Mouse (Mus musculus) lung, embryonic 14.5 days (tissue): ENCODE data around the gene Prkce. TPM values are rescaled to one million over a fixed set of nuclear protein-coding genes. Genes with fewer than 3 reads are reported as not detected.
A peak's percentile ranks its signal among the peaks of the same experiment; 100 is the strongest.

Experiments
- ATAC-seq: fragments of 200-750 bp; cut with Nextera tagmentation; 2 replicates; pipeline ENCODE4 v1.8.0; 2017; ENCODE audit warnings: mild to moderate bottlenecking, moderate TSS enrichment, moderate library complexity; ENCODE audit not compliant: insufficient read depth
- DNase-seq: peaks from one replicate; pipeline ENCODE4 v3.0.0-alpha.2; 2015
- H3K27ac ChIP-seq: fragments of 300-500 bp; sonication (generic); 2 replicates; pipeline ENCODE4 v1.5.1; 2014; ENCODE audit warnings: low read depth, mild to moderate bottlenecking, moderate library complexity
- H3K27me3 ChIP-seq: fragments of 300-500 bp; sonication (generic); 2 replicates; pipeline ENCODE4 v1.6.1; 2014; ENCODE audit warnings: low read length, control low read depth; ENCODE audit not compliant: insufficient read depth
- H3K36me3 ChIP-seq: fragments of 300-500 bp; sonication (generic); 2 replicates; pipeline ENCODE4 v1.6.1; 2014; ENCODE audit warnings: control low read depth; ENCODE audit not compliant: insufficient read depth
- H3K4me1 ChIP-seq: fragments of 300-500 bp; sonication (generic); 2 replicates; pipeline ENCODE4 v1.6.1; 2014; ENCODE audit warnings: antibody characterized with exemption, control low read depth; ENCODE audit not compliant: insufficient read depth
- H3K4me2 ChIP-seq: fragments of 300-500 bp; sonication (generic); 2 replicates; pipeline ENCODE4 v1.6.1; 2014; ENCODE audit warnings: mild to moderate bottlenecking
- H3K4me3 ChIP-seq: fragments of 300-500 bp; sonication (generic); 2 replicates; pipeline ENCODE4 v1.5.1; 2014; ENCODE audit warnings: low read depth, low read length
- H3K9ac ChIP-seq: fragments of 300-500 bp; sonication (generic); 2 replicates; pipeline ENCODE4 v1.6.1; 2014
- H3K9me3 ChIP-seq: fragments of 300-500 bp; sonication (generic); 2 replicates; pipeline ENCODE4 v1.6.1; 2016; ENCODE audit warnings: low read depth, low read length, control low read depth
- CTCF ChIP-seq: IDR thresholded peaks from 2 replicates; pipeline ENCODE4 v1.5.1; 2016; ENCODE audit warnings: antibody characterized with exemption, low read depth
- WGBS: fragments of 180-500 bp; shearing (Covaris S2); extraction: QIAGEN DNeasy Blood & Tissue Kit; methylation state at CpG from one replicate; pipeline ENCODE4 v1.1.7; 2014; 5-methylcytosine and 5-hydroxymethylcytosine counted together
- polyA plus RNA-seq: library from polyadenylated mRNA; unstranded; fragments of >200 nt; fragmentation: Nextera tagmentation; extraction: Ambion mirVana; gene quantifications from 2 replicates; pipeline ENCODE4 v1.2.1, GENCODE M21; 2014

The Prkce gene
- polyA plus RNA-seq, 1 experiment from 2014 or later, result 10.1 TPM

- Histone ChIP-seq H3K4me2 (peak overlapping the region; percentile 16), H3K4me1 (peaks cover 27% of the 10 kb centered on the region), H3K27me3 (no peaks in the 10 kb centered on the region), H3K27ac (peak overlapping the region; percentile 87), H3K4me3 (no peak overlapping the region), H3K36me3 (no peaks in the 10 kb centered on the region), H3K9me3 (no peaks in the 10 kb centered on the region), H3K9ac (no peak overlapping the region)
- DNase-seq, result peak; percentile 79
- peak; percentile 39 for ATAC-seq
- TF ChIP-seq CTCF, result no peak
- WGBS, result 27% methylated on average over 4 of the region's 4 CpGs
Observed at GRCm38 (mm10) chr17:86351282-86351681, 183.7 kb downstream of the Prkce start.

- no peaks in the 10 kb centered on the region for H3K9me3 ChIP-seq
- DNase-seq (no peak), ATAC-seq (no peak)
- H3K27ac ChIP-seq, result peak overlapping the region; percentile 87; the same call in 1 of the 2 replicates
- no peak for TF ChIP-seq CTCF
- no peaks in the 10 kb centered on the region for H3K36me3 ChIP-seq
- no peak overlapping the region for H3K4me3 ChIP-seq
- no peak overlapping the region for H3K4me2 ChIP-seq
- H3K9ac ChIP-seq, result no peak overlapping the region
- peaks cover 31% of the 10 kb centered on the region for H3K4me1 ChIP-seq
- 81% methylated on average over 12 of the region's 12 CpGs for WGBS
- H3K27me3 ChIP-seq, result no peaks in the 10 kb centered on the region
Observed at GRCm38 (mm10) chr17:86352247-86353037, 184.9 kb downstream of the Prkce start.

DNA sequence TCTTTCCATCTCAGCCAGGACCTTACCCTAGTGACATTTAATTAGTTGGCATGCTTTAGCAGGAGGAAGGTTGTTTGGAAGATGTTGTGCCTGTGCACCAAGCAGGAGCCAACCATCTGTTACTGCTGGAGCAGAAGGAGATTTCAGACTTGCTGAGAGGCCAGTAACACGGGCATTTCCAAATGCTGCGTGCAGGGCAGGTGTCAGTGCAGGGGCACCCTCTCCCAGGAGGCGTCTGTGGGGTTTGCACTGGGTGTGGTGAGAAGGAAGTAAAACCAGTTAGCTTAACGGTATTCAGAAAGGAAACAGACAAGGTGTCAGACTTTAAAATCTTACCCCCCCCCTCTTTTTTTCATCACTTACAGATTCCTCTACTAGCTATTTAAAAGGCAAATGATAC, 186.1 kb downstream of the Prkce start:
- H3K4me2 ChIP-seq, result no peak overlapping the region
- no peaks in the 10 kb centered on the region for H3K36me3 ChIP-seq
- H3K9me3 ChIP-seq, result no peaks in the 10 kb centered on the region
- no peak for DNase-seq
- ATAC-seq, result no peak
- H3K27ac ChIP-seq, result no peak overlapping the region
- no peak overlapping the region for H3K4me3 ChIP-seq
- H3K9ac ChIP-seq, result no peak overlapping the region
- no peaks in the 10 kb centered on the region for H3K27me3 ChIP-seq
- WGBS, result 60% methylated on average over 4 of the region's 4 CpGs
- TF ChIP-seq CTCF, result no peak
- peaks cover 31% of the 10 kb centered on the region for H3K4me1 ChIP-seq

DNA sequence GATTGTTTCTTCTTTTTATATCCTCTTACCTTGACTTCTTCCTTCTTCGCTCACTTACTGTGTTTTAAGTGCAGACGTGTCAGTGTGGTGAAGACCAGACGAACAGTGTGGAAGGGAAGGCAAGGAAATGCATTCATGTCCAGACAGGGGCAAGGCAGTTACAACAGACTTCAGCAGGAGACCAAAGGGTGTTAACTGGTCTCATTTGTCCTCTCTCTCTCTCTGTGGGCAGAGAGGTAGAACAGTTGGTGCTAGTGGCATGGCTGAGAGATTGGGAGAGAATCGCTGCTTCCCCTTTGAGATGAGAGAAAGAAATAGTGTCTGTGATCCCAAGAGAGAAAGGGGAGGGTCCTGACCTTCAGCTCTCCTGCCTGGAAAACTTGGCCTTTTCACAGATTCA, 186.5 kb downstream of the Prkce start:
- ATAC-seq (no peak), DNase-seq (no peak)
- no peaks in the 10 kb centered on the region for H3K36me3 ChIP-seq
- WGBS, result 71% methylated on average over 4 of the region's 4 CpGs
- H3K27ac ChIP-seq, result no peak overlapping the region
- H3K4me3 ChIP-seq, result no peak overlapping the region
- H3K9ac ChIP-seq, result no peak overlapping the region
- no peak for TF ChIP-seq CTCF
- no peak overlapping the region for H3K4me2 ChIP-seq
- no peaks in the 10 kb centered on the region for H3K27me3 ChIP-seq
- peaks cover 31% of the 10 kb centered on the region for H3K4me1 ChIP-seq
- no peaks in the 10 kb centered on the region for H3K9me3 ChIP-seq

GRCm38 (mm10) chr17:86354896-86355295, 187.3 kb downstream of the Prkce start:
- Histone ChIP-seq H3K9me3 (no peaks in the 10 kb centered on the region), H3K4me3 (no peak overlapping the region), H3K36me3 (no peaks in the 10 kb centered on the region), H3K4me2 (no peak overlapping the region), H3K27me3 (no peaks in the 10 kb centered on the region), H3K4me1 (peaks cover 31% of the 10 kb centered on the region), H3K27ac (no peak overlapping the region), H3K9ac (no peak overlapping the region)
- DNase-seq (no peak), ATAC-seq (no peak)
- no peak for TF ChIP-seq CTCF
- WGBS, result 71% methylated on average over 3 of the region's 3 CpGs

- ATAC-seq, result no peak
- H3K9me3 ChIP-seq, result no peaks in the 10 kb centered on the region
- 43% methylated on average over 2 of the region's 2 CpGs for WGBS
Observed at GRCm38 (mm10) chr17:86355318-86355717, 187.7 kb downstream of the Prkce start.

DNA sequence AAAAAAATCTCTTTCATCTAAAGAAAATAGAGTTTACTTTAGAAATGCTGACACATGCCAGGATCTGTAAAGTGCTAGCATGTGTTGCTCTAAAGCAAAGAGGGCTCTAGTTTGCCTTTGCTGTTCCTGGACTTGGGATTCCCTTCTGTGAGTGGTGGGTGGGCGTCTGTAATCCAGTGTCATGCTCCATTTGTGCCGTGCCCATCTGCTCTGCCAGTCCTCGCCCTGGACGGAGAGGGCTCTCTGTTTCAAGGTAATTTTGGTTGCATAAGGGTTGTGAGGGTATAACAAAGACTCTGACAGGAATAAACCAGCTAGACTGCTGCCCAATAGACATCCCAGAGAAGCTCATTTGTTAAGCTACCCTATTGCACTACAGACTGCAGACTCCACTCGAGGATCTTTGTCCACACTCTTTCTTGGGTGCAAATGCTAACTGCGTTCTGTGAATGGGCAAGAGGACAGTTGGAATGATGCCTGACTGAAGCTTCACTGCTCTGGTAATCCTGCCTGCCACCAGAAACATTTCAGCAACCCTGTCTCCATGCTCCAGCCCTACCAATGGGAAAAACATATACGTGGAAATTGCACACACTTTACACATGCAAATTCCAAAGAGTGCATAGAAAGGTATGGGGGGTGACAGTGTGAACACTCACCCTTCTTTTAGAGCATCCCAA, 188.3 kb downstream of the Prkce start:
- no peak for DNase-seq
- TF ChIP-seq CTCF, result no peak
- H3K4me2 ChIP-seq, result no peak overlapping the region; the same call in 1 of the 2 replicates
- no peak for ATAC-seq
- WGBS, result 57% methylated on average over 7 of the region's 7 CpGs
- H3K4me3 ChIP-seq, result no peak overlapping the region
- peak overlapping the region; percentile 74; the same call in 1 of the 2 replicates for H3K27ac ChIP-seq
- H3K27me3 ChIP-seq, result no peaks in the 10 kb centered on the region
- H3K36me3 ChIP-seq, result no peaks in the 10 kb centered on the region
- peaks cover 31% of the 10 kb centered on the region for H3K4me1 ChIP-seq
- no peaks in the 10 kb centered on the region for H3K9me3 ChIP-seq
- H3K9ac ChIP-seq, result no peak overlapping the region

More at GRCm38 (mm10) chr17:86355318-86355717, 187.7 kb downstream of the Prkce start:
- no peak overlapping the region for H3K27ac ChIP-seq
- no peaks in the 10 kb centered on the region for H3K27me3 ChIP-seq
- no peak overlapping the region for H3K4me3 ChIP-seq
- no peak for TF ChIP-seq CTCF
- peak; percentile 56 for DNase-seq
- H3K9ac ChIP-seq, result no peak overlapping the region
- no peak overlapping the region for H3K4me2 ChIP-seq
- peaks cover 31% of the 10 kb centered on the region for H3K4me1 ChIP-seq
- no peaks in the 10 kb centered on the region for H3K36me3 ChIP-seq
